Mouse (Mus musculus): Measurements from ENCODE around the gene Tmem268.

Gene Tmem268

DNA sequence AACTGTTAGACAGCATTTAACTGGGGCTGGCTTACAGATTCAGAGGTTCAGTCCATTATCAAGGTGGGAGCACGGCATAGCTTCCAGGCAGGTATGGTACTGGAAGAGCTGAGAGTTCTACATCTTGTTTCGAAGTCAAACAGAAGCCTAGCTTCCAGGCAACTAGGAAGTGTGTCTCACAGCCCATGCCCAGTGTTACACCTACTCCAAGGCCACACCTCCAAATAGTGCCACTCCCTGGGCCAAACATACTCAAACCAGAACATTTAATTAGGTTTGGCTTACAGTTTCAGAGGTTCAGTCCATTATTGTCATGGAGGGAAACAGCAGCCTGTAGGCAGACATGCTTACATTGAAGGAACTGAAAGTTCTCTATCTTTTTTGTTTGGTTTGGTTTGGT, 3.5 kb upstream of the Tmem268 start:
- no peak for DNase-seq (ENCODE audit: low spot score)

DNA sequence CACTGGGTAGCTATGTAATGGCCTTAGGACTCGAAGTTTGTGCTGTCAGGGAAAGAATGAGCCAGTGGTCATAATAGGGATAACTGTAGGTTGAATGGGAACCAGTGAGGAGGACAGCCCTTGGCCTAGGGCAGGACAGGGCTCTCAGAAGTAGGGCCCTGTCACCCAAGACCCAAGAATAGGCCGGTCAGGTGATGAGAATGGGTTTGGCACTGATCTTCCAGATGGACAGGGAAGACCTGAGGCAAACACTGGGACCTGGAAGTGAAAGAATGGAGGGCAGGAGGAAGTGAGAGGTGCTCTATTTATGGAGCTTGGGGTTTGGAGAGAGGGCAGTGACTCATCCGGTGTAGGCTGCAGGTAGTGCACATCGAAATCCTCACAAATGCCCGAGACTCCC, 1.9 kb upstream of the Tmem268 start:
- no peak for DNase-seq (ENCODE audit: low spot score)

DNA sequence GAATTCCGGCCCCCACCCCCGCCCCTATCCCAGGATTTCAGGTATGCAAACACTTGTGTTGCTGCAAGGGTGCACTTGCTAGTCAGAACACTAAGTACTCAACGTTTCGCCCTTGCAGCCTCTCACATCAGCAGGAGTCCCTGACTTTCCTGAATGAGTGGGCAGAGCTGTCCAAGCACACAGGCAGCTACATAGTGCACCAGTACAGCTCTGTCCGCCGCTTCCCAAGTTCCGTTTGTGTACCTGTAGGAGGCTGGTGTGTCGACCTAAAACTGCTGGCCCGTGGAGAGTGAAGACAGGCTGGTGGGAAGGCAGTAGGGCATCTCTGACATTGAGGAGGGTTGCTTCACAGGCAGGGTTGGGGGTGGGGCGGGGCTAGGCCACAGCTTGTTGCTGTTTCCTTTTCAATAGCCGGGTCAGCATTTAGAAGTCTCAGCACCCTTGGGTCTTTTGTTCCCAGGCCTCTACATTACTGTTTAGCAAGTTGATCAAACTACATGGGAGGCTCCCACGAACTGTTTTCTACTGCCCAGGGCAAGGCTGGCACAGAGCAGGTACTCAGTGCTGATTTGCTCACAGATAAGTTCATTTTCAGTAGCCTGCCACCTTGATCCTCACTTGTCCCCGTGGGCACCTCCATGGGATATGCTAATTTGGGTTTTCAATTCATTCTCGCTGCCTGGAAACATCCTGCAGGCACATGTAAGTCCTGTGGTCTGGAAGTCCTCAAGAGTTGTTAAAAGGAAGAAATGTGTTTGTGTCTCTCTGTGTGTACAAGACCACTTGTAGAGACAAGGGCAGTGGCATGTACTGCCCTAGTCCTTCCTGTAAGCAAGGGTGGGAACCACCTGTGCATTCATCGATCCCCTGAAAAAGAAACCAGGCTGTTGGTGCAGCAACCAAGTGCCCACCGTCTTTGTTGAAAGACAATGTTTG, 1.2 kb upstream of the Tmem268 start:
- no peak for DNase-seq (ENCODE audit: low spot score)

DNA sequence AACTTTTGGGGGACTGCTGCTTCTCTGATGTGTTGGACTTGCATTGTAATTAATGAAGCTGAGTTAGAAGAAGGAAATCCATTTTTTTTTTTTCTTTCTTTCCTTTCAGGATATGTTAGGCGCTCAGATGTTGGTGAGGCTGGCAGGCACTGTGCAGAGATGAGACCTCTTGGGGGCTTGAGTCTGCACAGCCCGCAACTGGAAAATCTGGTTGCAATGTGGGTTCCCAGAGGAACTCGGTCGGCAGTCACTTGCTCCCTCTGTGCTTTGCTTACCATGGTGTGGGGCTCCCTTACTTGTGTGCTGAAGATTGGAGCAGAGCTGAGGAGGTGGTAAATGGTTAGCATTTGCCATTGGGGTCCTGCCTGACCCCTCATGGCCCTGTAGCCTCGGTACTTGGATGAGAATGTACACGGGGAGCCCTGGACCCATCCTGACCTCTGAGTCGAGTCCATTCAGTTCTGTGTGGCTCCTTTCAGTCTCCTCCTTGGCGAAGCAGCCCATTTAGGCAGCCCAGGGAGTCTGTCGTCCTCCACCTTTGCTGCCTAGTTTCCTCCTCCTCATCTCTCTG, 631 bp downstream of the Tmem268 start:
- no peak for DNase-seq (ENCODE audit: low spot score)

DNA sequence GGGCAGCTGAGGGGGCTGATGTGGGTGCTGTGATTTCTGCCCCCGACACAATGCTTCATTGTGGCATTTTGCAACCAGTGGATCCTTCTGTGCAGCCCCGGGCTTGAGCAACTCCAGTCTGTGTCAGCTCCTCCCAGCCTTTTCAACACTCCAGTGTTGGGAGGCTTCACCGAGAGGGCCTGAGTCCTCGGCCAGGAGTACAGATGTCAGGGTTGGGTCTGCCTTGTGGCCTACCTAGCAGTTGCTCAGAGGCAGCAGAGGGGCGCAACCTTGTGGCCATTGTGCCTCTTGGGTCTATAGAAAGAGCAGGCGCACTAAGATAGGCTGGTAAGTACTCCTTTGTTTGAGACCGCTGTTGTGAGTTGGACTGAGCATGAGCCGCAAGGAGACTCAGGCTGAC, 1.5 kb downstream of the Tmem268 start:
- DNase-seq (ENCODE audit: low spot score), result no peak

DNA sequence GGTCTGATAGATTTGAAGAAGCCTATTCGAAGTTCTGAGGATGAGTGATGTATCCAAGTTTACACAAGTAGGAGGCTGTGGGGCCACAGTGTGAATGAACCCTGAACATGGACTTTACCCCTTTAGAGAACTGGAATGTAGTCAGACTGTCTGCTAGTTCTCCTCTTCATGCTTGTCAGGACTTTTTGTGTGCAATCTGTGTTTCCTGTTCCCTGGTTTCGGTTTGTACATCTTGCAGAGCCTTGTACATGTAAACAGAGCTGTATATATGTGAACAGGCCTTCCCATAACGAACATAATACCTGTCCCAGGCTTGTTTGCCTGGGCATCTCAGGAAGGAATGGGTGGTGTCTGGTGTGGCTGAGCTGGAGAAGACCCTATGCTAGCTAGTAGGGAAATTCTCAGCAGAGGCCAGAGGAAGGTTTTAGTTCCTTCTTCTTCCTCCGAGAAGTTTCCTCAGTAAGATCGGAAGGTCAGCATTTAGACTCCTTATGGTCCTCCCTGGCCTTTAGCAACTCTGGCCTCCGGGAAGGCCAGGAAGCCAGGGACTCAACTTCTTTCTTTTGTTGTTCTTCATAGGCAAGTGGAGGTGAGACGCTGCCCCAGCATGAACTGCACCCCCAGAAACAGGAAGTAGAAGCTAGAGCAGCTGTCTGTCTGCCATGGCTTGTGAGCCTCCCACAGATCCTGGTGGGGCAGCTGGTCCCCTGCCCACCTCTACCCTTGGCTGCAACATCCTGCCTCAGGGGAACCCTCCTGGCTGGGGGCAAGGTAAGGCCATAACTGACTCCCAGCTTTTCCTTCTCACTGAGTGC, 3.5 kb downstream of the Tmem268 start:
- no peak for DNase-seq (ENCODE audit: low spot score)

DNA sequence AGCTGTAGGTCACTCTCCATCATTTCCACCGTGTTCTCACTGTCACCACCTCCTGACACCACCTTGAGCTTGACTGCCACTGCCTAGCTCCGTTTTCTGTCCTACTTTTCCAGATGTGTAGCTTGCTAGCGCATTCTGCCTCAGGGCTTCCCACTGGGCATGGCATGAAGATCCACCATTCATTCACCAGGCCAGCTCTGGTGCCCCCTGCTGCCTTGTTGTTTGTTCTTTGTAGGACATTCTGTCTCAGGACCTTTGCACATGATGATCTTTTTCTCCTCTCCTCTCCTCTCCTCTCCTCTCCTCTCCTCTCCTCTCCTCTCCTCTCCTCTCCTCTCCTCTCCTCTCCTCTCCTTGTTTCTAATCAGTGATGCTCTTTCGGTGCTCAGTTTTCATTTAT, 4.2 kb downstream of the Tmem268 start:
- no peak for DNase-seq (ENCODE audit: low spot score)

DNA sequence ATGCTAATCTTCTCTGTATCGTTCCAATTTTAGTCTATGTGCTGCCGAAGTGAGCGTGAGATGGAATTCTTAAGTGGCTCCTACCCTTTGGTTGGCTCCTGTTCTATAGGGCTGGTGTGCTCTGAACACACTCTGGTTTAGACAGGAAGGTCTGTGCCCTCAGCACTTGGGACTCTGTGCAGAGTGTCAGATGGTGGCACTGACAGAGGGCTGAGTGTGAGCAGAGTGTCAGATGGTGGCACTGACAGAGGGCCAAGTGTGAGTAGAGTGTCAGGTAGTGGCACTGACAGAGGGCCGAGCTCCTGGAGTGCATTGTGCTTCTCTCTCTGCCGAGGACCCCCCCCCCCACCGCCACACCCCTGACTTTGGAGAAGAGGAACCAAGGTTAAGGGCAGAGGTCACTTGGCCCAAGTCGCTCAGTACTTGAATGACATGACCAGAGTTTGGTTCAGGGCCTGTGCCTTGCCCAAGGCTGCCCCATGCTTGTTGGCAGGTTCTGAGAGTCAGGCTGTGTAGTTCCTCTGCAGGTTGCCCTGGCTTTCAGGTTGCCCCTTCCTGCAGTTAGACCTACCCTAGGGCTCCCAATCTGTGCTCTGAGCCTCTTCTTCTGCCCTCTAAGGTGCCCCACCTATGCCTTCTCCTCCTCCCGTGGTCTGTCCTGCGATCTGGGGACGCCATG, 9.3 kb downstream of the Tmem268 start:
- no peak for DNase-seq (ENCODE audit: low spot score)

DNA sequence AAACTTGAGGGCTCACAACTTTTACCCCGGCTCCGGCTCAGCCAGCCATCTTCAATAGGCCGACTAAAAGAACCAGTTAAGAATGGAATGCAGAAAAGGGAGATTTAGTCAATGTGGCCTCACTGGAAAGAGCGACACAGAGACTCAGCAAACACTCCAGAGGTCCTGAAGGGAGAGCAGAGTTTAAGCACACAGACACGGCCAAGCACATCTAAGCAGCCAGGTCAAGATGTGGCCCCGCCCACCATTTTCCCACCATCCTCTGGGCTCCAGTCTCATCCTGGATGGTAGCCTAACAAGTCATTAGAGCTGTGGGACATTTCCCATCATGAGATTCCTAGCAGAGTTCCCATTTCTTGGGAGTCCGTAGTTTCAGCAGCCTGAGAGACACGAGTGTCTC, 10.7 kb downstream of the Tmem268 start:
- DNase-seq (ENCODE audit: low spot score), result no peak

DNA sequence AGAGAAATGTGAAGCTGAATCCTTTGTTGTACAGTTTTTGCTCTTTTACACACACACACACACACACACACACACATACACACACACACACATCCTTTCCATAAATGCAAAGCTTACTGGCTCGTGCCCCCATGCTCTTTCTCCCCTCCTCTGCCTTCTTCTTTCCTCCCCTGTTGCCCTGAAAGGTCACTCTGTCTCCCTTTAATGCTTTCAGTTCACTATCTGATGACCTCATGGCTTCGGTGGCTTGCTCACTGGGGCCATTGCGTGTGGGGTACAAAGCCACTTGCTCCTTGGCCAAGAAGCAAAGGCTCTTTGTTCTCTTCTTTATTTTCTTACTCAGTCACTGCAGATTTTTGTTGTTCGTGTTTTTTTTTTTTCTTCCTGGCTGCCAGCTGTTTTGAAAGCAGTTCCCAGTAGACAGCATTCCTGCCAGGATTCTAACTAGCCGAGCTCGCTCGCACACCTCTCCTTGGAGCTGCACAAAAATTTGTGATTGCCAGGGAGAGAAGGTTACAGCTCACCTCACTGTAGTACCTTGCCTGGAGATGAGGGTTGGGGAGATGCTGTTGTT, 11.7 kb downstream of the Tmem268 start:
- DNase-seq (ENCODE audit: low spot score), result no peak

DNA sequence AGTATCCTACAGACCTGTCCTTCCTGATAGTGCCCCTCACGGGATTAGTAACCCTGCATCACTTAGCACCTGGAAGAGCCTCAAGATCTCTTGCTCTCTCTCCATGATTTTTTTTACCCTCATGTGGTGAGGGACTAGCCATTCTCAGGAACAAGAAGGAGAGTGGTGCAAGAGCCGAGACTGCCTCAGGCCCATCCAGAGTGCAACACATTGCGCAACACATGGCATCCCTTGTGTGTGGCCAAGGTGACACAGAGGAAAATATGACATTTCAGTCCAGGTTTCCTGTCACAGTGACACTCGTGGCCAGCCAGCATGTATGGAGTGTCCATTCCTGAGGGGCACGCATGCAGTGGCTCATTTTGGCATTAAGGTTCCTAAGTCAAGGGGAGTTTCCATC, 14.0 kb downstream of the Tmem268 start:
- DNase-seq (ENCODE audit: low spot score), result no peak

DNA sequence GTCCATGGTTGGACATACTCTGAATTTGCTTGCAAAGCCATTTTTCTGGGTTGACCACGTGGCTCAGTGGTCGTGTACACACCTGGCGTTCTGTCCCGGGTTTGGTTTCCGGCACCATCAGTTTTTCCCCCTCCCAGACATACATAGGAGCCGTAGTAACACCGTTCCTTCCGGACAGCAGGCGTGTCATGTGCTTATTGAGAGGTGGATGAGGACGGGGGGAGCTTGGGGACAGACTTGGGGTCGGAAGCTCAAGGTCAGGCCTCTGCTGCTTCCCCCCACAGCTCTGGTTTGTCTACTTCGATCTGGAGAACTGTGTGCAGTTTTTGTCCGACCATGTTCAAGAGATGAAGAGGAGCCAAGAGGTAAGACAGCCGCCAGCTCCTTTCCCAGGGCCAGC, 21.1 kb downstream of the Tmem268 start:
- no peak for DNase-seq (ENCODE audit: low spot score)

DNA sequence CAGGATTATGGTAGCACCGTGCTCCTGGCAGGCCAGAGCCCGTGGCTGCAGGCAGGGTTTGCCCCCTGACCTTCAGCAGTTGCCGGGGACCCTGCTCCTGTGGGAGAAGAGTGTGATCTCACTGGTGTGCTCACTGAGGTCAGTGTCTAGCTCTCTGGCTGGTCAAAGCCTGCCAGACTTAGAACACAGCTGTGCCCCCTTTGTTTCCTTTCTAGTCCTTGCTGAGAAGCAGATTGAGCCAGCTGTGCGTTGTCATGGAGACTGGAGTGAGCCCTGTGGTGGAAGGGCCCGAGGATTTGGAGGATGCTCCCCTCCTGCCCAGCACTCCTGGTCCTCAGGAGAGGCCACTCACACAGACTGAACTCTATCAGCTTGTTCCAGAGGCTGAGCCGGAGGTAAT, 21.5 kb downstream of the Tmem268 start:
- no peak for DNase-seq (ENCODE audit: low spot score)

DNA sequence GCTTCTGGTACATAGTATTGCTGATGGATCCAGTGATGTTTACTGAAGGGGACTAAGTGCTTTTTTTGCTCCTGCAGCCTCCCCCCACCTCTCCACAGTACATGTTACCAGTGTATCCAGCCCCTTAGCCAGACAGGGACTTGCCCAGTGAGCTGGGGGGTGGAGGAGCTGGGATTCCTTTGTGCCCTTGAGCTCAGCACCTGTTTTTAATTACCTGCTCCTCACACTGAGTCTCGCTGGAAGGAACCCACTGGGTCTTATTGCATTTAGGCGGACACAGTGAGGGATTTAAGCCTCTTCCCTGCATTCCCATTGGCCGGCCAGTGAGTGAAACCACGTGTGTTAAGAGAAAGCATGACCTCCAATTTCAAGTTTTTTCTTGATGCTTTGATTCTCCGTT, 24.0 kb downstream of the Tmem268 start:
- DNase-seq (ENCODE audit: low spot score), result no peak

DNA sequence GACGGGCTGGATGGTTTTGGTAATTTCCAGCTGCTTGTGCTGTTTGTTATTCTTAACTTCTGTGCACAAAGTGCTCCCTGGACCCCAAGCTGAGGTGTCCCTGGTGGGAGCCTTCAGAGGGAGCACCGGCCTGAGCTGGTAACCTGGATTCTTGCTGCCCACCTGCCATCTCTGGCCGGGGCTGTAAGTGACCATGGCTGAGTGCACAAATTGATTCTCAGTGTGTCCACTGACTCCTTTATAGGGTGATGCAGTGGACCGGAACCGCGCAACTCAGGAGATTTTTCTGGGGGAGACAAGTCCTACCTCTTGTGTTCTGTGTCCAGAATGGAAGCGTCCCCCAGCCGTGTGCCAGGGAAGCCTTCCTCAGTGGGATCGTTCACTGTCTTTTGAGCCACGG, 26.6 kb downstream of the Tmem268 start:
- no peak for DNase-seq (ENCODE audit: low spot score)

DNA sequence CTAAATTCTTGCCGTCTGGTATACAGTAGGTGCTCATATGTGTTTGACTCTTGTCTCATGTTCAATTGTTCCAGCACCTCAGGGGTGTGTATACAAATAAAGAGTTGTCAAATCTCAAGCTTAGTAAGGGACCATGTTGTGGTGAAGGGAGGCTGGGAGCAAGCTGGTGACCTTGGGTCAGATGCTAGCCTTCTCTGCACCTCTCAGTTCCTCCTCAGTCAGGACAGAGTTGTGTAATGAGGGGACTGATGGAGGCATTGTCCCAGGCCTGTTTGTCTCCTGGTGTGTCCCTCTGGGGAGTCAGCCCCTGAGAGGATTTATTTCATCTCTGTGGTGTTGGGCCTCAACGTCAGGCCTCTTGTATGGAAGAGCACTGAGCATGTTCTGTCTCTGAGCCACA, 27.7 kb downstream of the Tmem268 start:
- no peak for DNase-seq (ENCODE audit: low spot score)

DNA sequence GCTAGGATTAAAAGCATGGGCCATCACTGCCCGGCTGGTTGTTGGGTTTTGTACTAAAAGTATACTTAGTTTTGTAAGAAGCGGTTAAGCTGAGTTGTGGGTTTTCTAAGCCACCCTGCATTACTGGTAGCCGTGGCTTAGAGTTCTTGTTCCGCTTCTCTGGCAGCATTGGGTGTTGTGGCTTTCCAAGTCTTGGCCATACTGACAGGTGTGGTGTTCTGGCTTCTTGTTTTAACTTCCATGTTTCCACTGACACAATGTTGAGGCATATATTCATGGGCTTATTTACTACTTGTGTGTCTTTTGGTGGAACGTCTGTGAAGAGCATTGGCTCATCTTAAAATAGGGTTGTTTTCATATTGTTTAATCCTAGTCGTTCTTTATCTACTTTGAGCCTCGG, 31.4 kb downstream of the Tmem268 start:
- DNase-seq (ENCODE audit: low spot score), result no peak

DNA sequence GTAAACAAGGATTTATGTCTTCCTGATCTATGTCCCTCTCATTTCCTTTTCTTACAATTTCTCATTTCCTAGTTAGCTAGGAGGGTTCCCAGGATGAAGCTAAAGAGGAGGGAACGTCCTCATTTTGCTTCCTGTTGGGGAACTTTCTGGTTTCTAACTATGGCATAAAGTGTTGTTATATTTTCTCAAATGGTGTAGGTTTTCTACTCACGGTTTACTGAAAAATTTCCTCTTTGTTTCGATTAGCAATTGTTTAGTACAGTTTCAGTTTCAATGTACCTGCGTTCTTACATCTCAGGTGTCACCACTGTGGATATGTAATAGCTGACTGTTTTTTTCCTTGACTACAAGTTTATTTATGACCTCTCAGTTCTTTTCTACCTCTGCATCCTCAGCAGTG, 32.0 kb downstream of the Tmem268 start:
- DNase-seq (ENCODE audit: low spot score), result no peak

DNA sequence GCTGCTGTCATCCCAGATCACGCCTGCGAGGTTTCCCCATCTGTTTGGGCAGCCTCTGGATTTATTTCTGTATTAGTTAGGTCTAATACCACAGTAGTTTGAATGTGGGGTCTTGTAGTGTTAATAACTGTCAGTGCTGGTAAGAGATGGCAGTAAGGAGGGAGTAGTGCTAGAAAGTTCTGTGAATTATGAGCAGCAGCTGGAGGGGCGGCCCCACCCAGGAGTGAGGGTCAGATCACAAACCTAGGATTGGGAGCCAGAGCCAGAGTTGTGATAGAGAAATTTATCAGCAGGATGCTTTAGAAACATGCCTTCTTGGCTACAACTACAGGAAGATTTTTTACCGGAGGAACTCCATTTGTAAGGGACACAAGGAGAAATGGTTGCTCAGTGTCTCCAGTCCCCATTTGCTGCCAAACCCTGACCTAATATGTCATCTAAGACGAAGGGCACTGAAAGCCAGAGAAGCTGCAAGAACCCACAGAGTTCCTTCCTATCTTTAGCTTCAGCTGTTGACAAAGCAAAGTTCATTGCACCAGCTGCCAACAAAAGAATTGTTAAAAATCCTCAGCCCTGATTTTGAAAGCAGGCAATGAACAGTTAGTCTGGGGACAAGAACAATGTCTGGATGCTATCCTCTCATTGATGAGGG, 36.0 kb downstream of the Tmem268 start:
- DNase-seq (ENCODE audit: low spot score), result no peak

DNA sequence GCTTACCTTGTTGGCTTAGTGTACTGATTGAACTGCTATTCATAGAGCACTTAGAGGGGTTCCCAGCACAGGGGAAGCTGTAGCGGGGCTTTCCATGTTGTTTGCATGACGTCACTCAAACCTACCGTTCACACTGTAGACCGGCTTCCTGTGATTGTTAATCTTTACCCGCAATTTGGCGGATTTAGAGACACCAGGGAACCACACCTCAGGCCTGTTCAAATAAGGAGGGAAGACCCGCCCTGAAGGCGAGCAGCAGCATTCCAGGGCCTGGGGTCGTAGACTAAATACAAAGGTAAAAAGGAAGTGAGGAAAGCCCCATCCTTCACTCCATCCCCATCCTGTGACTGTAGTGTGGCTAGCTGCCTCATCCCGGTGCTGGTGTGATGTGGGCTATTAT, 36.7 kb downstream of the Tmem268 start:
- DNase-seq (ENCODE audit: low spot score), result no peak

DNA sequence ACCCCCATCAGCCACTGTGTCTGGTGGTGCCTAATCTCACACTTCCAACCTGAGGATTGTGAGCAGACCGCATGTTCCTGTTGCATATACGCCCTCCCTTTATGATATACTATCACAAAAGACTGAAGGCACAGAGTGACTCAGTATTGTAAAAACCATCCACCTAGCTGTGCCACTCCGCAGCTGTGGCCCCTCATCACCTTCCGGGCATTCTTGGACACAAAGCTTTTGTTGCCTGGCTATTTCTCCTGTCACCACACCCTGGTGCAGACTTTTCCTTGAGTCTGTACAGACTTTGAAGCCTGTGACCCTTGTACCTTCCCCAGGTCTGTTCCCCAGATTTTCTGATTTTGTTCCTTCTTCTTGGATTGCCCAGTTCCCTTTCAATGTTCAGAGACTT, 37.4 kb downstream of the Tmem268 start:
- DNase-seq (ENCODE audit: low spot score), result no peak

DNA sequence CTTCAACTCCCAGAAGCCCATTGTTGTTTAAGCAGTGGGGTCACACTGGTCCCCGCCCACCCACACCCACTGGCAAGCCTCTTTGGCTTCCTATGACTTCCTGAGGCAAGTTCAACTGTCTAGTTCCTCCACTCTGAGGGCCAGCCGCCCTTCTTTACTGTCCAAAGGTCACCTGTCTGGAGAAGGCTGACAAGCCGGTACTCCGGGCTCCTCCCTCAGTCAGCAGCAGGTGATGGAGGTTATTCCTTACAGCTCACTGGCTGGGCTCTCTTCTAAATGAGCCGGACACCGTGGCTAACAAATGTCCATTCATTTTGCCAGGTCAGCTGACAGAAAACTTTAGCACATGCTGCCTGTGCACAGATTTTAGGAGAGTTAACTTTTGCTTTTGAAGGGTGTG, 42.2 kb downstream of the Tmem268 start:
- no peak for DNase-seq (ENCODE audit: low spot score)

All from ovary, adult 18-20 months (tissue).